In the genomic region with DNA sequence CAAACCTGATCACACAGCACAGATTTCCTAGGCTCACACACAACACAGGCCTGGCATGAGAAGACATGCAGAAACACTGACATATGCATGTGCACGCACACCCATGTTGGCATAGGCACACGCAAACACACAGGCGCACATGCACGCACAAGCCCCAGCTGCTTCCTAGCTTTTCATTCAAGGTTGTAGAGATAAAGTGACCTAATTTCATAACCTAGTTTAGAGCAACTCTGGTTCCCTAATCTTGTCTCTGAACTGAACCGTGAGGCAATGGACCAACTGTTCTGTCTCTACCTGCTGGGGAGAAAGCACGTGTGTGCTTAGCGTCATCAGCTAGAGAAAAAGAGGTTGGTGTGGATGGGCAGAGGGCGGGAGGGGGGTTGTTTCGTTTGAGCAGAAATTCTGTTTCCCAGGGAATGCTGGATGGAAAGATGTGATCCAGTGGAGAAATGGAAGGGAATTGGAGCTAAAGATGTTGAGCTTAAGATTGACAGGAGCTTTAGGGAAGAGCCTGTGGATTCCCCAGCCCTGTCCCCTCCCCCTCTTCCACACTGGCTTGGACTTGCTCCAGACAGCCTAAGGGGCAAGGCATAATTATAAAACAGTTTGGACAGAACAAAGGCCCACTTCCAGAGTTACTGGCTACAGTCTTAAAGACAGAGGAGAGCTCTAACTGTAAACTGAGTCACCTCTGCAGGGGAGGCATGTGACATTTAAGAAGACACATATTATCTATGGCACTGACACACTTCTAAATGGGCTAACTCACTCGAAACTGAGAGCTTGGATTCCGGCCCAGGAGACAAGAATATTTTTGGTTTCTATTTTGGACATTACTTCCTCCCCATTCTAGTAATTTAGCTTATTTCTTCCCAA, we compare ENCODE assay signal across 9 mouse cellular contexts.
DNase-seq lines count a peak whose midpoint lies in the region; ATAC-seq lines count a peak whose summit lies in the region.
"Had no signal": no experiment of that assay in that cellular context is flagged by ENCODE, and none has a peak within 500 bp of the region (broad histone marks: within the 10 kb centered on the region; RNA-seq: fewer than 3 reads in every experiment).

No protein-coding gene starts in this region.

- peak overlapping the region; percentile 49 for H3K27ac ChIP-seq in embryonic facial prominence, embryonic 14.5 days (replicated peaks; ENCODE audit: low read depth, low read length)
- no peak overlapping the region for H3K27ac ChIP-seq in liver, embryonic 12.5 days
- H3K27ac ChIP-seq: neural tube, embryonic 12.5 days had no signal

- H3K4me3 ChIP-seq in embryonic facial prominence, embryonic 14.5 days (ENCODE audit: low read depth, low read length): no peak overlapping the region
- no peak overlapping the region for H3K4me3 ChIP-seq in liver, embryonic 12.5 days
- H3K4me3 ChIP-seq: neural tube, embryonic 12.5 days had no signal

- intact Hi-C loops in gastrocnemius, postnatal 14 days (cut with DNase I; ENCODE audit: low total_unique reads): no loop called here

- H3K27me3 ChIP-seq in embryonic facial prominence, embryonic 14.5 days (replicated peaks; ENCODE audit: control insufficient read depth, insufficient read depth, low read length): no peaks in the 10 kb centered on the region
- H3K27me3 ChIP-seq in liver, embryonic 12.5 days (replicated peaks): no peaks in the 10 kb centered on the region
- H3K27me3 ChIP-seq: neural tube, embryonic 12.5 days had no signal

- no peak overlapping the region for H3K4me2 ChIP-seq in embryonic facial prominence, embryonic 14.5 days (ENCODE audit: low read depth, low read length)
- H3K4me2 ChIP-seq in liver, embryonic 12.5 days: no peak overlapping the region
- H3K4me2 ChIP-seq: neural tube, embryonic 12.5 days had no signal

- WGBS in embryonic facial prominence, embryonic 14.5 days: 68% methylated on average over 11 of the region's 11 CpGs
- WGBS in liver, embryonic 12.5 days (ENCODE audit: insufficient replicate concordance): 66% methylated on average over 11 of the region's 11 CpGs

- H3K9ac ChIP-seq in embryonic facial prominence, embryonic 14.5 days (ENCODE audit: low read depth, low read length): no peak overlapping the region
- H3K9ac ChIP-seq in liver, embryonic 12.5 days: no peak overlapping the region
- H3K9ac ChIP-seq: neural tube, embryonic 12.5 days had no signal

- no peaks in the 10 kb centered on the region for H3K36me3 ChIP-seq in embryonic facial prominence, embryonic 14.5 days (ENCODE audit: control insufficient read depth, insufficient read depth, low read length)
- H3K36me3 ChIP-seq in liver, embryonic 12.5 days: no peaks in the 10 kb centered on the region
- H3K36me3 ChIP-seq: neural tube, embryonic 12.5 days had no signal

- no peaks in the 10 kb centered on the region for H3K9me3 ChIP-seq in embryonic facial prominence, embryonic 14.5 days (ENCODE audit: control insufficient read depth, low read length)
- no peaks in the 10 kb centered on the region for H3K9me3 ChIP-seq in liver, embryonic 12.5 days (replicated peaks)
- H3K9me3 ChIP-seq: neural tube, embryonic 12.5 days had no signal

- ATAC-seq in embryonic facial prominence, embryonic 14.5 days (ENCODE audit: low read depth): peak; percentile 75
- ATAC-seq in liver, embryonic 12.5 days: no peak

- peak; percentile 36 to 45 for DNase-seq in left cerebral cortex, adult 18-20 months (ENCODE audit: low spot score in 2 of 2)
- no peak for DNase-seq in left cerebral cortex, adult 11 months (ENCODE audit: low spot score)
- DNase-seq in brain, adult 2 months (ENCODE audit: low read depth, low spot score): peak; percentile 82
- DNase-seq in embryonic facial prominence, embryonic 14.5 days (ENCODE audit: low spot score): peak; percentile 66
- DNase-seq in kidney, postnatal 4 days: peak; percentile 25 to 37
- DNase-seq in gastrocnemius, postnatal 14 days: no peak
- no peak for DNase-seq in embryo, embryonic 10.5 days (ENCODE audit: low spot score)

- peaks cover 22% of the 10 kb centered on the region for H3K4me1 ChIP-seq in embryonic facial prominence, embryonic 14.5 days (ENCODE audit: control insufficient read depth, insufficient read depth, low read length)
- H3K4me1 ChIP-seq in liver, embryonic 12.5 days: peaks cover 7% of the 10 kb centered on the region; the same call in 1 of the 2 replicates
- H3K4me1 ChIP-seq: neural tube, embryonic 12.5 days had no signal

Comparison
In these comparisons a context has a peak if more than half of its experiments do, and no peak if none do; other contexts are left out.
1. DNase-seq: peak in left cerebral cortex, adult 18-20 months (2 of 2), brain, adult 2 months (single experiment), embryonic facial prominence, embryonic 14.5 days (single experiment) and kidney, postnatal 4 days (2 of 2); none in left cerebral cortex, adult 11 months (single experiment), gastrocnemius, postnatal 14 days (single experiment) and embryo, embryonic 10.5 days (single experiment).